9 mouse cellular contexts compared by ENCODE assay signal in the genomic region with DNA sequence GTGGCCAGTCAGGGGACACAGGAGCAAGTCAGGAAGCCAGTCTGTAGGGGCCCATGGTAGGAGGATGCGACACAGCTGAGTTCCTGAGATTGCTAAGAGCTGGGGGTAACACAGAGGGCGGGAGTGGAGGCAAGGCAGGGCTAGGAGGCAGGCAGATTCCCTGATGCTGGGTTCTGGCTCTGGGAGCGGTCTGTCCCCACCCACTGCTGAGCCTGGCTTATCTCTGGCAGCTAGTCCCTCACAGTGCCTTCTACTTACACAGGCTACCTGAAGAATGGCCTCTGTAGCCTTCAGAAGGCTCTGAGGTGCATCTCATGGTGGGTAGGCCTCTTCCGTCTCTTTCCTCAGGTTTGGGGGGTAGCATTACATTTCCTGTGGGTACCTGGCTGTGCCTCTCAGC. TPM values are rescaled to one million over a fixed set of nuclear protein-coding genes. Genes with fewer than 3 reads are reported as not detected.
DNase-seq lines count a peak whose midpoint lies in the region; ATAC-seq and TF ChIP-seq lines count a peak whose summit lies in the region.
"Had no signal": no experiment of that assay in that cellular context is flagged by ENCODE, and none has a peak within 500 bp of the region (broad histone marks: within the 10 kb centered on the region; RNA-seq: fewer than 3 reads in every experiment).

No protein-coding gene starts in this region.

- 13% methylated on average over 4 of the region's 4 CpGs for WGBS in heart, embryonic 10.5 days
- 20% methylated on average over 4 of the region's 4 CpGs for WGBS in heart, embryonic 14.5 days
- 25% methylated on average over 4 of the region's 4 CpGs for WGBS in liver, embryonic 16.5 days (ENCODE audit: insufficient replicate concordance)
- 42% methylated on average over 4 of the region's 4 CpGs for WGBS in hindbrain, embryonic 12.5 days

- H3K36me3 ChIP-seq in heart, embryonic 10.5 days = peaks cover 9% of the 10 kb centered on the region
- no peaks in the 10 kb centered on the region for H3K36me3 ChIP-seq in ES-E14 (ENCODE audit: control insufficient read depth, insufficient read depth, low read length, poor library complexity, severe bottlenecking)
- H3K36me3 ChIP-seq in heart, embryonic 14.5 days (ENCODE audit: control insufficient read depth, insufficient read depth, low read length) = peaks cover 6% of the 10 kb centered on the region
- no peaks in the 10 kb centered on the region for H3K36me3 ChIP-seq in liver, embryonic 16.5 days (ENCODE audit: control insufficient read depth, insufficient read depth)
- H3K36me3 ChIP-seq in hindbrain, embryonic 12.5 days = 0 out of 2 replicates have a peak, but pooled peaks cover under 1% of the 10 kb centered on the region

- peak overlapping the region; percentile 39 for H3K4me3 ChIP-seq in heart, embryonic 10.5 days
- peak overlapping the region in 1 of 2 experiments; percentile 26; a peak in 2 of 4 replicates for H3K4me3 ChIP-seq in ES-E14 (ENCODE audit: insufficient read depth in 1 of 2, low read depth in 1 of 2, low read length in 2 of 2, poor library complexity in 1 of 2, severe bottlenecking in 1 of 2)
- H3K4me3 ChIP-seq in heart, embryonic 14.5 days (ENCODE audit: control insufficient read depth in 1 of 2, insufficient read depth in 1 of 2, low read depth in 1 of 2, low read length in 2 of 2) = no peak overlapping the region
- 0 out of 2 replicates have a peak overlapping the region, but pooled peaks have one; percentile 16 for H3K4me3 ChIP-seq in liver, embryonic 16.5 days (ENCODE audit: low read depth, low read length)
- H3K4me3 ChIP-seq in hindbrain, embryonic 12.5 days = no peak overlapping the region

- ATAC-seq in heart, embryonic 14.5 days (ENCODE audit: insufficient number of reproducible peaks, insufficient read depth, low FRiP score, low read depth) = no peak
- peak; percentile 80 for ATAC-seq in liver, embryonic 16.5 days (ENCODE audit: low read depth)
- ATAC-seq in cerebellum, adult (ENCODE audit: insufficient number of reproducible peaks, low FRiP score, low TSS enrichment) = no peak
- no peak for ATAC-seq in hindbrain, embryonic 12.5 days (ENCODE audit: low FRiP score)

- intact Hi-C loops in heart, postnatal 25 days (cut with DNase I) = no loop called here

- H3K27me3 ChIP-seq in heart, embryonic 10.5 days (ENCODE audit: insufficient read depth, poor library complexity, severe bottlenecking) = peaks cover 46% of the 10 kb centered on the region
- peaks cover 3% of the 10 kb centered on the region; the same call in 1 of the 2 replicates for H3K27me3 ChIP-seq in heart, embryonic 14.5 days (ENCODE audit: control insufficient read depth, insufficient read depth, low read length)
- H3K27me3 ChIP-seq in liver, embryonic 16.5 days (ENCODE audit: control insufficient read depth, insufficient read depth, low read depth, low read length) = peaks cover 7% of the 10 kb centered on the region
- peaks cover 49% of the 10 kb centered on the region for H3K27me3 ChIP-seq in hindbrain, embryonic 12.5 days

- H3K4me1 ChIP-seq in heart, embryonic 10.5 days = peaks cover 91% of the 10 kb centered on the region
- peaks cover 0 to 28% of the 10 kb centered on the region in 2 experiments; a peak in 1 of 4 replicates for H3K4me1 ChIP-seq in ES-E14 (ENCODE audit: control insufficient read depth in 2 of 2, insufficient read depth in 2 of 2, low read length in 2 of 2, poor library complexity in 1 of 2)
- H3K4me1 ChIP-seq in heart, embryonic 14.5 days (ENCODE audit: control insufficient read depth in 2 of 2, insufficient read depth in 2 of 2, low read length in 2 of 2) = peaks cover 54 to 68% of the 10 kb centered on the region in 2 experiments
- peaks cover 35% of the 10 kb centered on the region for H3K4me1 ChIP-seq in liver, embryonic 16.5 days (ENCODE audit: control insufficient read depth, low read depth, low read length)
- H3K4me1 ChIP-seq in hindbrain, embryonic 12.5 days = peaks cover 22% of the 10 kb centered on the region

- peak overlapping the region; percentile 41 for H3K4me2 ChIP-seq in heart, embryonic 14.5 days (ENCODE audit: low read length)
- H3K4me2 ChIP-seq in liver, embryonic 16.5 days (ENCODE audit: low read depth, low read length) = peak overlapping the region; percentile 54
- no peak overlapping the region for H3K4me2 ChIP-seq in hindbrain, embryonic 12.5 days (replicated peaks)

- in situ Hi-C loops in ES-E14 (cut with MboI; ENCODE audit: low sequenced_read_pairs in 2 of 2, unreplicated experiment in 2 of 2) = no loop called here

- H3K9me3 ChIP-seq in heart, embryonic 10.5 days = no peaks in the 10 kb centered on the region
- H3K9me3 ChIP-seq in ES-E14 (ENCODE audit: control insufficient read depth, insufficient read depth, low read depth, low read length) = no peaks in the 10 kb centered on the region
- no peaks in the 10 kb centered on the region for H3K9me3 ChIP-seq in heart, embryonic 14.5 days (ENCODE audit: control insufficient read depth, low read length)
- H3K9me3 ChIP-seq in liver, embryonic 16.5 days (replicated peaks; ENCODE audit: control insufficient read depth, low read length) = no peaks in the 10 kb centered on the region
- no peaks in the 10 kb centered on the region for H3K9me3 ChIP-seq in hindbrain, embryonic 12.5 days (replicated peaks)

- DNase-seq in heart, embryonic 10.5 days (ENCODE audit: low spot score) = no peak
- DNase-seq in heart, postnatal 25 days (ENCODE audit: low spot score) = no peak
- no peak for DNase-seq in ES-E14 (ENCODE audit: low read depth, low spot score)
- no peak for DNase-seq in retina, embryonic 14.5 days (ENCODE audit: low spot score)
- DNase-seq: midbrain, embryonic 14.5 days had no signal

- H3K27ac ChIP-seq in heart, embryonic 10.5 days = peak overlapping the region; percentile 91
- 0 out of 2 replicates have a peak overlapping the region, but pooled peaks have one; percentile 5 for H3K27ac ChIP-seq in ES-E14 (ENCODE audit: insufficient read depth, low read depth, low read length, poor library complexity, severe bottlenecking)
- peak overlapping the region; percentile 88 to 99 for H3K27ac ChIP-seq in heart, embryonic 14.5 days (replicated peaks in 1 of 2; ENCODE audit: control insufficient read depth in 1 of 2, insufficient read depth in 1 of 2, low read depth in 2 of 2, low read length in 2 of 2)
- H3K27ac ChIP-seq in liver, embryonic 16.5 days (ENCODE audit: low read length) = peak overlapping the region; percentile 88
- H3K27ac ChIP-seq in hindbrain, embryonic 12.5 days = no peak overlapping the region

- H3K9ac ChIP-seq in ES-E14 (ENCODE audit: insufficient read depth, low read depth, low read length, poor library complexity, severe bottlenecking) = no peak overlapping the region
- H3K9ac ChIP-seq in heart, embryonic 14.5 days (ENCODE audit: low read length) = peak overlapping the region; percentile 64
- H3K9ac ChIP-seq in liver, embryonic 16.5 days (ENCODE audit: low read depth, low read length) = peak overlapping the region; percentile 52
- no peak overlapping the region for H3K9ac ChIP-seq in hindbrain, embryonic 12.5 days

TF ChIP-seq in ES-E14, 5 proteins besides CTCF, POLR2A, EP300 and RAD21:
- TF ChIP-seq ZC3H11A (IDR thresholded peaks at IDR 0.05; ENCODE audit: borderline replicate concordance, low read depth, low read length) = no peak
- no peak for TF ChIP-seq HCFC1 (IDR thresholded peaks at IDR 0.05; ENCODE audit: borderline replicate concordance, insufficient read depth, low read length)
- no peak for TF ChIP-seq ZNF384 (IDR thresholded peaks at IDR 0.05; ENCODE audit: low read depth, low read length)
- TF ChIP-seq MAFK (IDR thresholded peaks at IDR 0.05; ENCODE audit: insufficient read depth, low read depth, low read length) = no peak

RNA-seq across cellular contexts. Expression of a gene that starts 6.4 kb away (rescaled TPM):
- polyA plus RNA-seq in heart, embryonic 10.5 days (2016; fragmentation: Nextera tagmentation; extraction: Ambion mirVana) = 5.0 and 5.1 TPM in 2 replicates
- total RNA-seq in heart, postnatal 25 days (2021) = 1 to 10 TPM; 1.3 to 1.7 TPM
- 0.36 TPM in 1 of 2 replicates, not detected in the other for total RNA-seq in ES-E14 (2012; rRNA removed)
- polyA plus RNA-seq in heart, embryonic 14.5 days (2014; fragmentation: Nextera tagmentation; extraction: Ambion mirVana) = 0.70 and 0.86 TPM in 2 replicates
- 0.12 TPM in 1 of 2 replicates, not detected in the other for polyA plus RNA-seq in liver, embryonic 16.5 days (2015; fragmentation: Nextera tagmentation; extraction: Ambion mirVana)
- 1.0 and 1.1 TPM in 2 replicates for polyA plus RNA-seq in hindbrain, embryonic 12.5 days (2016; fragmentation: Nextera tagmentation; extraction: Ambion mirVana)

RNA-seq across cellular contexts. Expression of a gene that starts 7.6 kb away (rescaled TPM):
- polyA plus RNA-seq in heart, embryonic 10.5 days (2016; fragmentation: Nextera tagmentation; extraction: Ambion mirVana) = 15.3 and 21.3 TPM in 2 replicates
- 1 to 10 TPM; 8.4 to 9.3 TPM for total RNA-seq in heart, postnatal 25 days (2021)
- total RNA-seq in ES-E14 (2012; rRNA removed) = 7.4 and 10.2 TPM in 2 replicates
- 14.2 and 15.5 TPM in 2 replicates for polyA plus RNA-seq in heart, embryonic 14.5 days (2014; fragmentation: Nextera tagmentation; extraction: Ambion mirVana)
- 3.3 and 3.4 TPM in 2 replicates for polyA plus RNA-seq in liver, embryonic 16.5 days (2015; fragmentation: Nextera tagmentation; extraction: Ambion mirVana)
- polyA plus RNA-seq in hindbrain, embryonic 12.5 days (2016; fragmentation: Nextera tagmentation; extraction: Ambion mirVana) = 9.1 and 10.2 TPM in 2 replicates

RNA-seq across cellular contexts. Expression of a gene that starts 9.0 kb away (rescaled TPM):
- 86.0 and 159 TPM in 2 replicates for polyA plus RNA-seq in heart, embryonic 10.5 days (2016; fragmentation: Nextera tagmentation; extraction: Ambion mirVana)
- total RNA-seq in heart, postnatal 25 days (2021) = 1,000 to 10,000 TPM; 1,084 to 2,520 TPM
- 0.26 and 0.45 TPM in 2 replicates for total RNA-seq in ES-E14 (2012; rRNA removed)
- 169 and 178 TPM in 2 replicates for polyA plus RNA-seq in heart, embryonic 14.5 days (2014; fragmentation: Nextera tagmentation; extraction: Ambion mirVana)
- polyA plus RNA-seq in liver, embryonic 16.5 days (2015; fragmentation: Nextera tagmentation; extraction: Ambion mirVana) = 0.98 and 1.7 TPM in 2 replicates
- 0.31 and 1.7 TPM in 2 replicates for polyA plus RNA-seq in hindbrain, embryonic 12.5 days (2016; fragmentation: Nextera tagmentation; extraction: Ambion mirVana)
- polyA plus RNA-seq: midbrain, embryonic 14.5 days had no signal

RNA-seq across cellular contexts. Expression of a gene that starts 19.6 kb away (rescaled TPM):
- 47.4 and 70.6 TPM in 2 replicates for polyA plus RNA-seq in heart, embryonic 10.5 days (2016; fragmentation: Nextera tagmentation; extraction: Ambion mirVana)
- 1 to 10 TPM; 7.7 to 9.2 TPM for total RNA-seq in heart, postnatal 25 days (2021)
- total RNA-seq in ES-E14 (2012; rRNA removed) = 13.2 and 24.4 TPM in 2 replicates
- polyA plus RNA-seq in heart, embryonic 14.5 days (2014; fragmentation: Nextera tagmentation; extraction: Ambion mirVana) = 54.5 and 55.1 TPM in 2 replicates
- 1.8 and 2.1 TPM in 2 replicates for polyA plus RNA-seq in liver, embryonic 16.5 days (2015; fragmentation: Nextera tagmentation; extraction: Ambion mirVana)
- 25.9 and 26.9 TPM in 2 replicates for polyA plus RNA-seq in hindbrain, embryonic 12.5 days (2016; fragmentation: Nextera tagmentation; extraction: Ambion mirVana)

RNA-seq across cellular contexts. Expression of a gene that starts 34.5 kb away (rescaled TPM):
- 51.0 and 53.0 TPM in 2 replicates for polyA plus RNA-seq in heart, embryonic 10.5 days (2016; fragmentation: Nextera tagmentation; extraction: Ambion mirVana)
- total RNA-seq in heart, postnatal 25 days (2021) = 10 to 100 TPM; 19.7 to 24.9 TPM
- total RNA-seq in ES-E14 (2012; rRNA removed) = 40.2 and 59.8 TPM in 2 replicates
- polyA plus RNA-seq in heart, embryonic 14.5 days (2014; fragmentation: Nextera tagmentation; extraction: Ambion mirVana) = 33.1 and 35.4 TPM in 2 replicates
- polyA plus RNA-seq in liver, embryonic 16.5 days (2015; fragmentation: Nextera tagmentation; extraction: Ambion mirVana) = 16.5 and 17.3 TPM in 2 replicates
- 49.0 and 50.0 TPM in 2 replicates for polyA plus RNA-seq in hindbrain, embryonic 12.5 days (2016; fragmentation: Nextera tagmentation; extraction: Ambion mirVana)

Comparison
In these comparisons a context has a peak if more than half of its experiments do, and no peak if none do; other contexts are left out.
1. H3K4me3 ChIP-seq: peak in heart, embryonic 10.5 days (single experiment) and liver, embryonic 16.5 days (single experiment); none in heart, embryonic 14.5 days (0 of 2) and hindbrain, embryonic 12.5 days (single experiment).
2. H3K9ac ChIP-seq: peak in heart, embryonic 14.5 days (single experiment) and liver, embryonic 16.5 days (single experiment); none in ES-E14 (single experiment) and hindbrain, embryonic 12.5 days (single experiment).
3. RNA of a gene that starts 9.0 kb away (polyA plus RNA-seq): 169 to 178 TPM in heart, embryonic 14.5 days and 86.0 to 159 TPM in heart, embryonic 10.5 days; 0.98 to 1.7 TPM in liver, embryonic 16.5 days and 0.31 to 1.7 TPM in hindbrain, embryonic 12.5 days; every median in the first group is over 10 times any median in the second.